Mouse (Mus musculus) cerebellum, postnatal 4 days (tissue): ENCODE results near the gene Pam.

Source experiments
- DNase-seq, 2 experiments: peaks; one replicate each; pipeline ENCODE4 v3.0.0; 2022; ENCODE audit warnings: low spot score in 2 of 2, mixed read lengths in 1 of 2

The Pam gene

GRCm38 (mm10) chr1:97833466-97834353 is 261.7 kb downstream of the Pam start:
- peak; percentile 52 to 81 for DNase-seq

- no peak for DNase-seq
These were observed 267.4 kb downstream of the Pam start for GRCm38 (mm10) chr1:97828087-97828486.

GRCm38 (mm10) chr1:97827566-97827965 is 267.9 kb downstream of the Pam start:
- no peak for DNase-seq

- DNase-seq: no peak
These were observed 272.5 kb downstream of the Pam start for GRCm38 (mm10) chr1:97822904-97823303.

- no peak for DNase-seq
These were observed 273.2 kb downstream of the Pam start for GRCm38 (mm10) chr1:97822203-97822602.

GRCm38 (mm10) chr1:97821282-97821681 is 274.2 kb downstream of the Pam start:
- DNase-seq: no peak

GRCm38 (mm10) chr1:97809255-97809912 is 286.1 kb downstream of the Pam start:
- no peak for DNase-seq

- DNase-seq: no peak
These were observed 290.9 kb downstream of the Pam start for GRCm38 (mm10) chr1:97804520-97804919.

GRCm38 (mm10) chr1:97802207-97802902 is 293.1 kb downstream of the Pam start:
- DNase-seq: no peak

GRCm38 (mm10) chr1:97795936-97796335 is 299.5 kb downstream of the Pam start:
- DNase-seq: no peak

- DNase-seq: no peak
These were observed 301.3 kb downstream of the Pam start for GRCm38 (mm10) chr1:97794110-97794509.

- no peak for DNase-seq
These were observed 307.0 kb downstream of the Pam start for GRCm38 (mm10) chr1:97788490-97788889.

- DNase-seq: no peak
These were observed 307.8 kb downstream of the Pam start for GRCm38 (mm10) chr1:97787674-97788073.

GRCm38 (mm10) chr1:97785685-97786393 is 309.6 kb downstream of the Pam start:
- no peak for DNase-seq

- DNase-seq: no peak
These were observed 310.5 kb downstream of the Pam start for GRCm38 (mm10) chr1:97784928-97785327.

GRCm38 (mm10) chr1:97781674-97782073 is 313.8 kb downstream of the Pam start:
- no peak for DNase-seq

GRCm38 (mm10) chr1:97773973-97774372 is 321.5 kb downstream of the Pam start:
- no peak for DNase-seq

GRCm38 (mm10) chr1:97773362-97773761 is 322.1 kb downstream of the Pam start:
- DNase-seq: no peak

GRCm38 (mm10) chr1:97771727-97772126 is 323.7 kb downstream of the Pam start:
- DNase-seq: no peak

- DNase-seq: no peak
These were observed 324.3 kb downstream of the Pam start for GRCm38 (mm10) chr1:97771118-97771517.

GRCm38 (mm10) chr1:97769904-97770753 is 325.3 kb downstream of the Pam start, which contains the start of the genes Gin1 and Ppip5k2:
Gene Gin1 (plus strand): TSS chr1:97770172.
Gene Ppip5k2 (minus strand): TSS chr1:97770411.
- DNase-seq: peak; percentile 87 to 94
